Mouse (Mus musculus): ENCODE results near the gene Zfp42. TPM values are rescaled to one million over a fixed set of nuclear protein-coding genes. Genes with fewer than 3 reads are reported as not detected.
"Not testable (repeated sequence)": the region's sequence is repeated elsewhere in the genome, so short reads cannot be mapped to it uniquely, and the experiment has no call there.

The Zfp42 gene
- total RNA-seq (2022), result not detected

DNA sequence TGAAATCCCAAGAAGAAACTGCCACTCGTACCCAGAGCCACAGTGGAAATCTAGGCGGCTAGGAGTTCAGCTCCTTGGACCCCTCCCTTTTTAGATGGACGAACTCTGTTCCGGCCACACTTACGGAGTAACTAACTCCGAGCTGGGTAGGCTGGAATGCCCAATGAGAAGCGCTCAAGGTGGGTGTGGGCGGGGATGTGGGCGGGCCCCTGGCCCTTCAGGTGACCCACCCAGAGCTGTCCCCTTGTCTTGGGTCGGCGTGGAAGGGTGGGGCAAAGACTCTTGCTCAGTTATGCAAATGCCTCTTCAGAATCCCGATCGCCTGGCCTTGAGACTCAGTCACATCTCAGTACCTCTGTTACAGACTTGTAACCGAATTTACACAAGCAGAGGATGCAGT lies at the start of gene Zfp42:
TSS of gene Zfp42 (minus strand) at position 85 of the 400 bp plus-strand sequence.
- no peak for DNase-seq (ENCODE audit: low spot score in 2 of 2)

DNA sequence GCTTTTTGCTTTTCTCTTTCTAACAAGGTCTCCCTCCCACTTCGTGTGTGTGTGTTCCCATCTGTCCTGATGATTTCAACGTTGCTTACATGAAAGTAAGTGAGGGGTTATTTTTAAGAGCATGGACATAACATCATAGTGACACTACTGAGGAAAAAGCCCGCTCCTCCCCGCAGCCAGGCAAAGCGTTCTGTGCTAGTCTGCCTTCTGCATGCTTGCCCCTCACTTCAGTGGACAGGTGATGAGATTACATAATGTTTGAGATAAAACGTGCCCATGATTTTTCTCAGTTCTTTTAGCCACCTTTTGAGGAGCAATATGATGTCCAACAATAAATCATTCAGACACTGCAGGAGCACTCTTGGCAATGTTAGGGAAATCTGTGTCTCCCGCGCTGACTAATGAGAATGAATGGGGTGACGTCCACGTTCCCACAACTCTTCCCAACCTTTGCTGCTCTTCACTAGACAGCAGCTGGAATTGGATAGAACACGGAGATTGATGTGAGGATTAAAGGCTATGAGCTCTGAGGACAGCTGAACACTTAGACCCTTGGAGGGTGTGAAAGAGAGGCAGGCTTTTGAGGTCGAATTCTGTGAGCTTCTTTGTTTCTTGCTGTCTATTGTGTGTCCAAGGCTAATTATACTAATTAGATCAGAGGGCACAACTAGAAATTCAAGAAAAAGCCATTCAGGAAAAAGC lies 49.4 kb upstream of the Zfp42 start:
- no peak for DNase-seq (ENCODE audit: low spot score in 2 of 2)

DNA sequence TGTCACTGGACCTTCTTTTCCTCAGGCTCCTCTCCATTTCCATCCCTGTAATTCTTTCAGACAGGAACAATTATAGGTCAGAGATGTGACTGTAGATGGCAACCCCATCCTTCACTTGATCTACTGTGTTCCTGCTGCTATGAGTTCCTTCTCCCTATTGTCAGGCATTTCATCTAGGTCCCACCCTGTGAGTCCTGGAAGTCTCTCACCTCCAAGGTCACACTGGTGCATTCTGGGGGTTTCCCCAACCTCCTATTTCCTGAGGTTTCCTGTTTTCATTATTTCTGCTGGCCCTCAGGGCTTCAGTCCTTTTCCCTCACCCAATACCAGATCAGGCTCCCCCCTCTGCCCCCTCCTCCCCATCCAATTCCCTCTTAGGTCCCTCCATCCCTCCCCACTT lies 45.5 kb upstream of the Zfp42 start:
- DNase-seq (ENCODE audit: low spot score in 2 of 2), result not testable (repeated sequence)

DNA sequence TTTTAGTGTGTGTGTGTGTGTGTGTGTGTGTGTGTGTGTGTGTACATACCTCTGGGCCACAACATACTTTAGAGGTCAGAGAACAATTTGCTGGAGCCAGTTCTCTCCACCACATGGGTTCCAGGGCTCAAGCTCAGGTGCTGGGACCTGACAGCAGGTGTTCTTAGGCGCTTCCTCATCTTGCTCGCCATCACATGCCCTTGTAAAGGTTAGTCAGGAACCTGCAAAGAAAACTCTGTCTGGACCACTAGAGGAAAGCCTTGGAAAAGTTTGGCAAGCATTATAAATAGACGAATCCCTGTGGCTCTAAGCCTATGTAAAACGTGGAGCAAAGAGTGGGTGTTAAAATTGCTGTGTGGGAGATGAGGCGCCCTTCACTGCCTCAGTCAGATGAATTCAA lies 31.8 kb upstream of the Zfp42 start:
- DNase-seq (ENCODE audit: low spot score in 2 of 2), result no peak

DNA sequence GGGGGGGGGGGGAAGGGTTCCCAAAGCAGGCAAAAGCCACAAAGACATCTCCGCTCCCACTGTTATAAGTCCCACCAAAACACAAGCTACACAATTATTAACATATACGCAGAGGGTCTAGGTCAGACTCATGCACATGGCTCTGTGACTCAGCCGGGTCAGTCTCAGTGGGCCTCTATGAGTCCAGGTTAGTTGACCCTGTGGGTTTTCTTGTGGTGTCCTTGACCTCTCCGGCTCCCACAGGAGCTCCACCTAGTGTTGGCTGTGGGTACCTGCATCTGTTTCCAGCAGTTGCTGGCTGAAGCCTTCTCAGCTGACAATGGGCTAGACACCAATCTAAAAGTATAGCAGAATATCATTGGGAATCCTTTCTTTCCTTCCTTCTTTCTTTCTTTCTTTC lies 26.7 kb upstream of the Zfp42 start:
- no peak for DNase-seq (ENCODE audit: low spot score in 2 of 2)

DNA sequence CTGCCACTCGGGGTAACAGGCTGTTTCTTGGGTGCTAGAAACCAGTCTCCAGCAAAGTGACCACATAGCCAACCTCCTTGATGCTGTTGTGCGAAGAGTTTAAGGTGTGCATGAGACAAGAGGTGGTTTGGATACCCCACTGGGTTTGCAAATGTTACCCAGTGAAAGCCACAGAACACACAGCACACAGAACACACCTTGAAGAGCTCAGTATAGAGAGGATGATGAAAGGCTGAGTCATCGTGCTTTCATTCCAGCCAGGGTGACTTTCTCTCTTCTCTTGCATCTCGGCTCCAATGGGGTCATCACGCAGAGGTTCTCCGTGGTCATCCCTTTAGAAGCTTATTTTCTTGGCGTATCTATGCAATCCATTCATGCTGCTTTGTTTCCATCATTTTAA lies 24.9 kb upstream of the Zfp42 start:
- no peak for DNase-seq (ENCODE audit: low spot score in 2 of 2)

DNA sequence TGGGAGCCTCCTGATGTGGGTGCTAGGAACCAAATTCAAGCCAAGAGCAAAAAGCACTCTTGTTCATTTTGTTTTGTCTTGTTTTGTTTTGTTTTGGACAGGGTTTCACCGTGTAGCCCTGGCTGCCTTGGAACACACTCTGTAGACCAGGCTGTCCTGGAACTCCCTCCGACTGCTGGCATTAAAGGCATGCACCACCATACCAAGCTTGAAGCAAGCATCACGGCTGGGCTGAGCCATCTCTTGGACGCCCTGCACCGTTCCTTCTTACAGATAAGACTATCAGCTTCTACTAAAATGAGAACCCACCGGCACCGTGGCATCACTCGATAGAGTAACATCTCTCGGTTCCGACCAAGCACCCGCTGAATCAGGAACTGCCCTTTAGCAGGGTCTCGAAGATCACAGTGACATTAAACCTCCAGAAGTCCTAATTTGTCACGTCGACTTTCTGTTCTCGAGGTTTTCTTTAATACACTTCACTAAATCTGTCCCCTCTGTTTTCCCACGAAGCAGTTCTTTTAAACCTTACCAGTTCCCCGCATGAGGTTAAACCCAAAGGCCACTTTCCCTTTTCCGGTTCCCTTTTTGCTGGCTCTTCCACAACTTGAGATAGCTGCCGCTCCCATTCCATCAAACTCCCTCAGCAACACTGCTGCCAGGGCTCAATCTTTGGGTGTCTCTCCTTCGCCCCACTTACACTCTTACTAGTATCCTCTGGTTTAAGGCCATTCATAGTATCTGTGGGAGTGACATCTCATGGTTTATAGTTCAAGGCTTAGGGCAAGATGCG lies 23.3 kb upstream of the Zfp42 start:
- DNase-seq (ENCODE audit: low spot score in 2 of 2), result no peak

DNA sequence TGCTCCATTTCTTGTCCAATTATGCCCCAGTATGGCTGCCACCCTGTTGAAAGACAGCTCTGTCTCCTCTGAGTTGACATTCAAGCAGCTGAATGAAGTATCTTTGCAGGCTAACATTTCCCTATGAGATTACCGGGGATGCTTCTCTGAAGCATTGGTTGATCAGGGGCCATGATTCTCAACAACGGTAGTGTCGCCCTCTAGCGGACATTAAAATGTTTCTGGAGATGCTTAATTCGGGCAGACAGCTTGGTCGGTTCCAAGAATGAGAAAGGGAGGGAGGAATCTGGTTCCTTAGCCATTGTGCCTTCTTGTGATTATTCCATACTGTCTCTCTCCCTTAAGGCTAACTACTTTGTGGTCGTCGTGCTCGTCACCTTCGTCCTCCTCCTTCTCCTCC lies 21.9 kb upstream of the Zfp42 start:
- DNase-seq (ENCODE audit: low spot score in 2 of 2), result no peak

DNA sequence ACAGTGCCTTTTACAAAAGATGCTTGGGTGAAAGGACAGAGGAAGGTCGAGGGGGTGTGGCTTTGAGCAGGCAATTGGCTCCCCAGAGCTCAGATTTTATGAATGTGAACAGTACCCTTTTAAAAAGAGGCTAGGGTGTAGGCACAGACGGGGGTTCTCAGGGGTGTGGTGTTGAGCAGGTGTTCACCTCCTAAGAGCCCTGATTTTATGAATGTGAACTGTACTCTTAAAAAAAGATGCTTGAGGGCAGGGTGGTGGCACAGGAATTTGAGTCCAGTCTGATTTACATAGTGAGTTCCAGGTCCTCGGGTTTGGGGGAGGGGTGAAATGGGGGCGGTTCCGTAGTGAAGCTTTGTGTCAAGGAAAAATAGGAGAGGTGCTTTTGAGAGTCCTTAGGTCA lies 14.0 kb upstream of the Zfp42 start:
- no peak for DNase-seq (ENCODE audit: low spot score in 2 of 2)

DNA sequence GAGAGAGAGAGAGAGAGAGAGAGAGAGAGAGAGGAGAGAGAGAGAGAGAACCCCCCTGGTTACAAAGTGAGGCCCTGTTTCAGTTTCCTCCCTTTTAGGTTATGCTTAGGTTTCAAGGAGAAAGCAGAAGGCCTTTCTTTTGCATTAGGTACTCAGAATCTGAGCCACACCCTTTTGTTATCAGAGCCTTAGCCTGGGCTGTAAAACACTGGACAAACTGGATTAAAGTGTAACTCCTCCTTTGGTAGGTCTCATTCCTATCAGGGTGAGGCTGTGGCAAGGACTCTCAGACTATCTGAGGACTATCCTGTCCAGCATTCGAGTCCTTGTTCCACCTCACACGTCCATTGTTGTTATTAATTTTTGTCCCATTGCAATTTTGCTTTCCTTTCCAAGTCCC lies 1.4 kb upstream of the Zfp42 start:
- no peak for DNase-seq (ENCODE audit: low spot score in 2 of 2)

DNA sequence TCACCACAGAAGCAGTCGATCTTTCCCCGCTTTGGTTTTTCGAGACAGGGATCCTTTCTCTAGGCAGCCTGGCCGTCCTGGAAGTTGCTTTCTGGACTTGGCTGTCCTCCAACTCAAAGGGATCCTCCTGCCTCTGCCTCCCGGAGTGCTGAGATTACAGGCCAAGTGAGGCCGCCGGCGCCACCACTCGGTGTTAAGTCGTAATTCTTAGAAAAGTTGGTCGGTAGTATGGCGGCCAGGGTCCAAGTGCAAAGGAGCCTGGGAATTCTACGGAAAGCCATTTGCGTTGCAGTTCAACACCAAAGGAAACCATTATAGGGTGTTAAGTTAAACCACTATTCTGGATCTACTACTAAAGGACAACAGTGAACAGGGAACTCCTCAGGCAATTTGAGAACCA lies 1.1 kb downstream of the Zfp42 start:
- no peak for DNase-seq (ENCODE audit: low spot score in 2 of 2)

DNA sequence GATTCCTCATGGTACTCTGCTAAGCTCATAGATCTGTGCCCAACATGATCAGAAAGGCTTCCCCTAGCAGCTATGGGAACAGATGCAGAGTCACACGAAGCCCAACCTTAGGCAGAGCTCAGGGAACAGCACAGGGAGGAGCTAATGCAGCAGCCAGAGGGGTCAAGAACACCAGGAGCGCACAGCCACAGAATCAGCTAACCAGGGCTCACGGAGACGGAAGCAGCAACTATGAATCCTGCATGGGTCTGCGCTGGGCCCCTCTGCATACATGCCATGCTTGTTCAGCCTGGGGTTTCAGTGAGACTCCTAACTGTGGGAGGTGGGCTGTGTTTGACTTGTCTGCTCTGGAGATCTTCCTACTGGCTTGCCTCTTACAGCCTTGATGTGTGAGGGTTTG lies 7.0 kb downstream of the Zfp42 start:
- no peak for DNase-seq (ENCODE audit: low spot score in 2 of 2)

DNA sequence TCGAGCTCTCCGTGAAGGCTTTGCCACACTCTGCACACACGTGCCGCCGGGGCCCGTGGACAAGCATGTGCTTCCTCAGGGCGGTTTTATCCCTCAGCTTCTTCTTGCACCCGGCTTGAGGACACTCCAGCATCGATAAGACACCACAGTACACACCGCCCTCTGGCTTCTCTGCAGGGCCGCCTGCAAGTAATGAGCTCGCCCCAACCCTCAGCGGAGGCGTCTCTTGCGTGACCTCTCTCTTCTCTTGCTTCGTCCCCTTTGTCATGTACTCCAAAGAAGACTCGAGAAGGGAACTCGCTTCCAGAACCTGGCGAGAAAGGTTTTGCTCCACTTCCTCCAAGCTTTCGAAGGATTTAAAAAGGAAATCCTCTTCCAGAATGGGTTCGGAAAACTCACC lies 11.0 kb downstream of the Zfp42 start:
- DNase-seq (ENCODE audit: low spot score in 2 of 2), result no peak

DNA sequence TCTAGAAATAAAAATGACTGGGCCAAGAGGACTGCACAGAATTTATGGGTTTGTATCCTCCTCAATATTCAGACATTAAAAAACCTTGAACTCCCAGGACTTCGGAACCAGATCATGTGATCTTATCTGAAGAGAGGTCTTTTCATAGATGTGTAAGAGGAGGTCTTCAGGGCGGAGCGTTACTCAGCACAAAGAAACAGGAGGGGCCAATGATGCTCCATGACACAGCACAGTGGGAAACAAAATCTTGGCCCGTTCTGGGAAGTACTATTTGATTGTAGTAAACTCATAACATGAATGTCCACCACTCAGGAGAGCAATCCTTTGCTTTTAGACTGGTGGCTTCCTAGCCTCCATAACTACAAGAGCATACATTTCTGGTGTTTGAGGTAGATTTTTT lies 12.6 kb downstream of the Zfp42 start:
- DNase-seq (ENCODE audit: low spot score in 2 of 2), result no peak

DNA sequence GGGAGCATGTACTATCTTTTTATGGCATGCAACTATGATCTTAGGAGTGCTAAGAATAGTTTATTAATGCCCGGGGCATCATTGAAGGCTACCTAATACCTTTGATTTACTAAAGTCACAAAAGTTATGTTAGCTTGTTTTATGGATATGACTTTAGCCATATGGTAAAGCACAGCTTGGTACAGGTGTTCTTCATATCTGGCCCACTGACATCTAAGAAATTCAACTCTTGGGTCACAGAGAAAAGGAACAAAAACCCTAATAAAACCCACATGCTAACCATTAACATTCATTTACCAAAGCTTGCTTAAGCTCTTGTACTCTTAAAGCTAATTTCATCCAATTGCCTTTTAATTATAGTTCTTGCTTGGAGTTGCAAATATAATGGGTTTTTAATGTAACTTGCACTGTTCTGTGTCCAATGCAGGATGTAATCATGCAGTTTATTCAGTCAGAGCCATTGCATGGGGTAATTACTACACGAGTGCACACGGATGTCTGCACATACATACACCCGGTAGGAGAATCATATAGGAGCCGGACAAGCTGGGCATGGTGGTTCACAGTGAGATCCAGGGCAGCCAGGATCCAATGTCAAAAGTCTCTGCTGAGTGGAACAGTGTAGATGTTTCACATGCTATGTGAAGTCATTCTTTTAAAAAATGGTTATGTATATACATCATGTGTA lies 16.2 kb downstream of the Zfp42 start:
- no peak for DNase-seq (ENCODE audit: low spot score in 2 of 2)

DNA sequence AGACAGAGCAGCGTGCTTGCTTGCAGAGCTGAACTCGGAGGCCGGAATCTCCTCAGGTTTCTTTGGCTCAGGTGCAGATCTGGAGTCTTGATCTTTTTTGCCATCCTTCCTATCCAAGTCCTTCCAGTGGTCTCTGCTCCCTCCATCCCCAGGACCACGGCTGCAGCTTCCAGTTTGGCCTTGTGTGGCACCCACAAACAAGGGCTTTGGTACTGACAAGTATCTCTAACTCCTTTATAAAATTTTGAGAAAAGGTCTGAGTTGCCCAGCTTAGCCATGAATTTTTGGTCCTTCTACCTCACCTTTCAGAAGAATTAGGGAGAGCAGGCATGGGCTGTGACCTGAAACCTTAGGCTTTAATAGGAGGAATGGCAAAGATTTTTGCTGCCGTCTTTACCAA lies 17.0 kb downstream of the Zfp42 start:
- DNase-seq (ENCODE audit: low spot score in 2 of 2), result no peak

DNA sequence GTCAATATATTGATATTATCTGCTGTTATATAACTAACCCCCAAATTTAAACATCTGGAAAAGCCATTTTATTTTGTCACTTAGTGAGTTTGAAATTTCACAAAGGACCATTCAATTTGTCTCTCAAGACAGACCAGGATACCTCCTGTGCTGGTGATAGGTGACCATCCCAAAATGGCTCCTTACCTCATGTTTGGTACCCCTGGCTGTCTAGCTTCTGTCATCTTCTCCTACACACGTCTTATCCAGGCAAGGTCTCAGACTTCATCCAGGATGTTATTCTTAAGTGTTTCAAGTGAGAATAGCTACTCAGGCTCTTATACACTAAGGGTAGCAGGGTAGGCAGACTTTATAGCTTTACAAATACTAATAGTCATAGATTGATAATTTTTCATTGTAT lies 17.9 kb downstream of the Zfp42 start:
- no peak for DNase-seq (ENCODE audit: low spot score in 2 of 2)

DNA sequence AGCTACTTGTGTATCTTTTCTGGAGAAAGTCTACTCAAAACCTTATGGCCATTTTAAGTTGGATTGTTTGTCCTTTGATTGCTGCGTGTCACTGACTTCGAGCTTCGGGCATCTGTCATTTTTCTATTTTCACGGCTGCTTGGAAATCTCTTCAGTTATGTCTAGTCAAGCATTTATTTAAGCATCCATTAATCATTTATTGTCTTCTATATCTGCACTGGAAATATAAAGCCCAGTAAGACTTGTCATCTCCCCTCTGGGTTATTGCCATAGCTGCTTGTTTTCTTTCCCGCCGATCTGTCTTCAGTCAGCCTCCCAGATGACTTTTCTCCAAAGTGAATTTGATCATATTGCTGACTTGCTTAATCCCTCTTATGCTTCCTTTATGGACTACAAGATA lies 19.3 kb downstream of the Zfp42 start:
- DNase-seq (ENCODE audit: low spot score in 2 of 2), result no peak

DNA sequence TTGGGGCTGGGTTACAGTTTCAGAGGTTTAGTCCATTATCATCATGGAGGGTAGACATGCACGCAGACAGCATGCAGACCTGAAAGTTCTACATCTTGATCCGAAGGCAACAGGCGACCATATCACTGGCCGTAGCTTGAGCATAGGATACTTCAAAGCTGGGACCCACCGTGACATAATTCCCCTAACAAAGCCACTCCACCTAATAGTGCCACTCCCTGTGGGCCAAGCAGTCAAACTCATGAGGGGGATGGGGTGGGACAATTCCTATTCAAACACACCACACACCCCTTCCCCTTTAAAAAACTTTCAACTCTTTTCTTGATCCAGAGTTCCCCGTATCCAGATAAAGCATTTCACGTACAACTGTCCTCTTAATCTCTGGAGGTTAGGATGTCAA lies 23.5 kb downstream of the Zfp42 start:
- DNase-seq (ENCODE audit: low spot score in 2 of 2), result no peak

DNA sequence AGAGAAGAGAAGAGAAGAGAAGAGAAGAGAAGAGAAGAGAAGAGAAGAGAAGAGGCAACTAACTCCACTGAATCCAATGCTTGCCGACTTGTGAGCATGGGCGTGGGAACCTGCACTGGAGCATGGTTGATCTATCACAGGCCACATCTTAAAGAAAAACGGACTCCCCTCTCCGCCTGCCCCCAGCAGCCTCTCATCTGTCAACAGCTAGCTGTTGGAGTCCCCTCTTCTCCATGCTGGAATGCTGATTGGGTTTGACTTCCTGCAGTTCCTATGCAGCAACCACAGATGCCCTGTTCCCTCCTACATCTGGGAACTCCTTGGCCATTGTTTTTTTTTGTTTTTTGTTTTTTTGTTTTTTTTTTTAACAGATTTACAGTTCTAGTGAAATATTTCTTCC lies 28.4 kb downstream of the Zfp42 start:
- no peak for DNase-seq (ENCODE audit: low spot score in 2 of 2)

DNA sequence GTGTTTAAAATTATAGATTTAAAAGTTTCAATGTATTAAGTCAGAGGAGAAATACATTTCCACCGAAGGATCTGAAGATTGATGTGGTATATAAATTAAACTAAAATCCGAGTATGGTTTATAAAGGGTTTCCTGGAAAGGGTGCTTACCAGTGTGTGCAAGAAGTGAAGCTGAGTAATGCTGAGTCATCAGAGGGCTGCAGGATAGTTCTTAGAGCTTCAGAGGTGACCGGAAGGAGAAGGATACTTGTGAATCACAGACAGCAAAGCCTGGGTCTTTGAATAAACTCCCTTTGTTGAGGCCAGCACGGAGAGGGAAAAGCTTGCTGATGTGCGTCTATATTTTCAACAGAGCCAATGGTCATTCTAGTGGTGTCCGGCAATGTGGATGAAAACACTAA lies 45.8 kb downstream of the Zfp42 start:
- DNase-seq (ENCODE audit: low spot score in 2 of 2), result no peak

DNA sequence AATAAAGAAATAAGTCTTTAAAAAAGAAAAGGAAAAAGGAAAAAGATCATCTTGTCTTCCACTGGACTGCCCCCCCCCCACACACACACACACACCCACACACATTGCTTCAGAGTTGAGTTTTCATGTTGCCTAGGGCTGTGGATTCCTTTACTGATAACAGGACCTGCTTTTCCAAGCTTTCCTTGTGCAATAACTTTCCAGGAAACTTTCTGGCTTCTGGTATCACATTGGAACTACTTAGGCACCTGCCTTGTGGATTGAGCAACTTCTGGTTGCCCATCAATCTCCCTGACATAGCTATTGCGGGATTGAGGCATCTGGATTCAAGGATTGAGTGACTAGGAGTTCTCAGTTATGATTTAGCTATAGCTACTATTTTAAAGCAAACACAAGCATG lies 48.9 kb downstream of the Zfp42 start:
- no peak for DNase-seq (ENCODE audit: low spot score in 2 of 2)

DNA sequence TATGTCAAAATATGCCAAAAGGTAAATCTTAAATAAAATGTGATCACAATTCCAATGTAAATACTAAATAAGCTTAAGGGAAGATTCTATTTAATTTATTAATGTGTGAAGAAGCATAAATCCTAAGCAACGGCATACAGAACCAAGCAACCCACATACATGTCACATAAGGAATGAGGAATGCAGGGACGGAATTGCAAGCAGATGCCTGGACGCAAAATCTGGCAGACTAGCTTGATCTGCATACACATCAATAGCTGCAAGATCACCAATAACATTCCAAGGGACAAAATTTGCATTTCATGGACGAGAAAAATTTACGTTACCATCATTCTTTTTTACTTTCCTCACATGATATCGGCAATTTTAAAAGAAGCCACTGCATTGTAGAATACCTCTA lies 51.1 kb downstream of the Zfp42 start:
- no peak for DNase-seq (ENCODE audit: low spot score in 2 of 2)
